ENCODE assay signal across 20 mouse cellular contexts in the genomic region with DNA sequence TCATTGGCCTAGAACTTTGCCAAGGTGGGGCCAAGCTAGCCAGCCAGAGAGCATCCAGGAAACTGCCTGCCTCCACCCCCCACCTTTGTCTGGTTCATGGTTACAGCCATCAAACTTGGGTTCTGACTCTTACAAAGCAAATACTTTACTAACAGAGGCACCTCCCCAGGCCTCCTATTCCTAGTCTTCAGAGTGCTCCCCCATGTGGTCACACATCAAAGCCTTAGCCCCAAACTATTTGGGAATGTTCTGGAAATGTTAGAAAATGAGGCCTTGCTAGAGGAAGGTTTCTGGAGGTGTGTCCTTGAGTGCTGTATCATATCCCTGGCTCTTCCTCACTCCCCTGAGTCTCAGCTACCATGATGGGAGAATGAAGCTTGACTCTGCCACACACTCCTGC. TPM values are rescaled to one million over a fixed set of nuclear protein-coding genes. Genes with fewer than 3 reads are reported as not detected.
DNase-seq lines count a peak whose midpoint lies in the region; ATAC-seq and TF ChIP-seq lines count a peak whose summit lies in the region.
"Had no signal": no experiment of that assay in that cellular context is flagged by ENCODE, and none has a peak within 500 bp of the region (broad histone marks: within the 10 kb centered on the region; RNA-seq: fewer than 3 reads in every experiment).

No protein-coding gene starts in this region.

- DNase-seq in kidney, postnatal 0 days (ENCODE audit: low spot score), result no peak
- no peak for DNase-seq in midbrain, postnatal 0 days (ENCODE audit: low spot score)
- no peak for DNase-seq in midbrain, embryonic 10.5 days (ENCODE audit: low spot score)
- DNase-seq in NIH3T3 (ENCODE audit: low read depth), result peak; percentile 52
- peak; percentile 9 for DNase-seq in retina, postnatal 1 day
- no peak for DNase-seq in adrenal gland, postnatal 25 days
- DNase-seq: cerebellum, adult 18-20 months; gastrocnemius, postnatal 14 days; heart, postnatal 4 days; kidney, postnatal 25 days; layer of hippocampus, postnatal 36 days; right cerebral cortex, postnatal 4 days; thymus, postnatal 36 days had no signal

- H3K4me2 ChIP-seq in kidney, postnatal 0 days (ENCODE audit: low read length), result no peak overlapping the region
- H3K4me2 ChIP-seq in kidney, embryonic 14.5 days (replicated peaks; ENCODE audit: low read depth, low read length), result no peak overlapping the region
- no peak overlapping the region for H3K4me2 ChIP-seq in midbrain, postnatal 0 days (ENCODE audit: low read depth, low read length, poor library complexity, severe bottlenecking)
- H3K4me2 ChIP-seq: embryonic facial prominence, embryonic 12.5 days; limb, embryonic 13.5 days; neural tube, embryonic 12.5 days had no signal

- no peaks in the 10 kb centered on the region for H3K27me3 ChIP-seq in kidney, postnatal 0 days (ENCODE audit: insufficient read depth, low read length)
- no peaks in the 10 kb centered on the region for H3K27me3 ChIP-seq in kidney, embryonic 14.5 days (ENCODE audit: control insufficient read depth, insufficient read depth, low read length)
- no peaks in the 10 kb centered on the region for H3K27me3 ChIP-seq in midbrain, postnatal 0 days (ENCODE audit: insufficient read depth, low read length)
- no peaks in the 10 kb centered on the region; the same call in 1 of the 2 replicates for H3K27me3 ChIP-seq in midbrain, embryonic 10.5 days (ENCODE audit: low read depth, poor library complexity, severe bottlenecking)
- H3K27me3 ChIP-seq: embryonic facial prominence, embryonic 12.5 days; neural tube, embryonic 12.5 days had no signal

- no peaks in the 10 kb centered on the region for H3K4me1 ChIP-seq in kidney, postnatal 0 days (replicated peaks; ENCODE audit: insufficient read depth, low read length)
- peaks cover 4% of the 10 kb centered on the region; the same call in 1 of the 2 replicates for H3K4me1 ChIP-seq in kidney, embryonic 14.5 days (ENCODE audit: control insufficient read depth, insufficient read depth, low read length)
- 0 out of 2 replicates have a peak, but pooled peaks cover 2% of the 10 kb centered on the region for H3K4me1 ChIP-seq in midbrain, postnatal 0 days (ENCODE audit: insufficient read depth, low read length)
- H3K4me1 ChIP-seq in midbrain, embryonic 10.5 days, result peaks cover 31% of the 10 kb centered on the region

- ATAC-seq in kidney, postnatal 0 days (replicated peaks; ENCODE audit: low FRiP score, low read depth), result no peak
- ATAC-seq in kidney, embryonic 14.5 days (ENCODE audit: low FRiP score, low TSS enrichment), result no peak
- ATAC-seq in midbrain, postnatal 0 days (ENCODE audit: low FRiP score), result no peak
- ATAC-seq: CD4-positive, CD25-positive, alpha-beta regulatory T cell, adult 4 months had no signal

- H3K9me3 ChIP-seq in kidney, postnatal 0 days (replicated peaks; ENCODE audit: low read length), result no peaks in the 10 kb centered on the region
- H3K9me3 ChIP-seq in kidney, embryonic 14.5 days (ENCODE audit: control insufficient read depth, low read length), result no peaks in the 10 kb centered on the region
- no peaks in the 10 kb centered on the region for H3K9me3 ChIP-seq in midbrain, postnatal 0 days (ENCODE audit: low read length)
- no peaks in the 10 kb centered on the region for H3K9me3 ChIP-seq in midbrain, embryonic 10.5 days (replicated peaks)
- H3K9me3 ChIP-seq: embryonic facial prominence, embryonic 12.5 days; heart, embryonic 10.5 days; limb, embryonic 13.5 days; megakaryocyte, embryonic 14.5 days; neural tube, embryonic 12.5 days had no signal

- H3K36me3 ChIP-seq in kidney, postnatal 0 days (ENCODE audit: insufficient read depth, low read length), result no peaks in the 10 kb centered on the region
- no peaks in the 10 kb centered on the region for H3K36me3 ChIP-seq in kidney, embryonic 14.5 days (ENCODE audit: control insufficient read depth, insufficient read depth, low read length)
- no peaks in the 10 kb centered on the region for H3K36me3 ChIP-seq in midbrain, postnatal 0 days (ENCODE audit: insufficient read depth, low read length)
- H3K36me3 ChIP-seq in midbrain, embryonic 10.5 days, result no peaks in the 10 kb centered on the region
- H3K36me3 ChIP-seq: embryonic facial prominence, embryonic 12.5 days; heart, embryonic 10.5 days; limb, embryonic 13.5 days; neural tube, embryonic 12.5 days had no signal

- peak; percentile 59 for TF ChIP-seq CTCF in kidney, postnatal 0 days (IDR thresholded peaks at IDR 0.05; ENCODE audit: low read depth)
- peak; percentile 59 for TF ChIP-seq CTCF in midbrain, postnatal 0 days (IDR thresholded peaks at IDR 0.05)

- H3K9ac ChIP-seq in kidney, postnatal 0 days (ENCODE audit: low read depth, low read length), result no peak overlapping the region
- no peak overlapping the region for H3K9ac ChIP-seq in kidney, embryonic 14.5 days (ENCODE audit: low read depth, low read length)
- no peak overlapping the region for H3K9ac ChIP-seq in midbrain, postnatal 0 days (replicated peaks; ENCODE audit: low read length, poor library complexity, severe bottlenecking)
- H3K9ac ChIP-seq: embryonic facial prominence, embryonic 12.5 days; limb, embryonic 13.5 days; neural tube, embryonic 12.5 days had no signal

- no peak overlapping the region for H3K4me3 ChIP-seq in kidney, postnatal 0 days (replicated peaks; ENCODE audit: low read depth, low read length)
- no peak overlapping the region for H3K4me3 ChIP-seq in kidney, embryonic 14.5 days (ENCODE audit: low read length)
- H3K4me3 ChIP-seq in midbrain, postnatal 0 days (ENCODE audit: low read depth, low read length), result no peak overlapping the region
- H3K4me3 ChIP-seq in midbrain, embryonic 10.5 days, result no peak overlapping the region
- H3K4me3 ChIP-seq: embryonic facial prominence, embryonic 12.5 days; heart, embryonic 10.5 days; limb, embryonic 13.5 days; megakaryocyte, embryonic 14.5 days; neural tube, embryonic 12.5 days had no signal

- no peak overlapping the region for H3K27ac ChIP-seq in kidney, postnatal 0 days
- no peak overlapping the region for H3K27ac ChIP-seq in kidney, embryonic 14.5 days (ENCODE audit: low read depth, low read length)
- no peak overlapping the region for H3K27ac ChIP-seq in midbrain, postnatal 0 days (ENCODE audit: low read depth, low read length)
- no peak overlapping the region for H3K27ac ChIP-seq in midbrain, embryonic 10.5 days (replicated peaks)
- H3K27ac ChIP-seq: embryonic facial prominence, embryonic 12.5 days; heart, embryonic 10.5 days; limb, embryonic 13.5 days; neural tube, embryonic 12.5 days had no signal

RNA-seq across cellular contexts. Expression of gene Rtl6, which starts 39.4 kb away (rescaled TPM):
- 11.2 and 11.6 TPM in 2 replicates for polyA plus RNA-seq in kidney, postnatal 0 days (2015; fragmentation: Nextera tagmentation; extraction: Ambion mirVana)
- 5.7 and 9.5 TPM in 2 replicates for polyA plus RNA-seq in kidney, embryonic 14.5 days (2014; fragmentation: Nextera tagmentation; extraction: Ambion mirVana)
- 85.5 and 90.3 TPM in 2 replicates for total RNA-seq in midbrain, postnatal 0 days (2014; rRNA removed)
- 52.9 and 55.9 TPM in 2 replicates for polyA plus RNA-seq in midbrain, postnatal 0 days (2015; fragmentation: Nextera tagmentation; extraction: Ambion mirVana)
- 27.4 and 37.4 TPM in 2 replicates for polyA plus RNA-seq in midbrain, embryonic 10.5 days (2016; fragmentation: Nextera tagmentation; extraction: Ambion mirVana)
- total RNA-seq in adrenal gland, postnatal 25 days (2021), result 6.6 and 9.3 TPM in 2 replicates

Comparison
In these comparisons a context has a peak if more than half of its experiments do, and no peak if none do; other contexts are left out.
1. DNase-seq: peak in NIH3T3 (single experiment) and retina, postnatal 1 day (single experiment); none in kidney, postnatal 0 days (single experiment), midbrain, postnatal 0 days (single experiment), midbrain, embryonic 10.5 days (single experiment) and adrenal gland, postnatal 25 days (single experiment).